Mouse (Mus musculus): ENCODE data around the gene Syt14. TPM values are rescaled to one million over a fixed set of nuclear protein-coding genes. Genes with fewer than 3 reads are reported as not detected.

The Syt14 gene
- not detected for polyA plus RNA-seq (2017; shearing (Covaris generic))

GRCm38 (mm10) chr1:193035371-193036238, at the start of gene Syt14:
Gene Syt14 (minus strand): TSS chr1:193035775.

GRCm38 (mm10) chr1:192855474-192856230, 179.9 kb downstream of the Syt14 start, which contains the start of gene Sertad4:
Gene Sertad4 (minus strand): TSS chr1:192855756.

Other genes starting within 250 kb of the Syt14 start
- not detected for gene Sertad4, start 180.0 kb downstream of the Syt14 start, polyA plus RNA-seq (2017; shearing (Covaris generic))
- 4.9 TPM for gene Diexf, start 94.5 kb upstream of the Syt14 start, polyA plus RNA-seq (2017; shearing (Covaris generic))
- 5.5 TPM for gene Irf6, start 117.3 kb upstream of the Syt14 start, polyA plus RNA-seq (2017; shearing (Covaris generic))
- gene A130010J15Rik, start 132.3 kb upstream of the Syt14 start, polyA plus RNA-seq (2017; shearing (Covaris generic)) = 5.7 TPM
- gene Traf3ip3, start 165.9 kb upstream of the Syt14 start, polyA plus RNA-seq (2017; shearing (Covaris generic)) = 180 TPM
- 33.4 TPM for gene Lamb3, start 171.9 kb upstream of the Syt14 start, polyA plus RNA-seq (2017; shearing (Covaris generic))
- 131 TPM for gene Hsd11b1, start 228.3 kb upstream of the Syt14 start, polyA plus RNA-seq (2017; shearing (Covaris generic))
- gene G0s2, start 237.4 kb upstream of the Syt14 start, polyA plus RNA-seq (2017; shearing (Covaris generic)) = not detected

All from effector memory CD4-positive, alpha-beta T cell, adult 5 months (primary cell).